Mouse (Mus musculus) colon, adult 2 months (tissue): Measurements from ENCODE around the gene Olfr659. TPM values are rescaled to one million over a fixed set of nuclear protein-coding genes. Genes with fewer than 3 reads are reported as not detected.

Source experiments
- polyA plus RNA-seq: library from polyadenylated mRNA; depleted of rRNA; stranded (reverse); fragments of >200 nt; gene quantifications from 2 replicates; pipeline ENCODE4 v1.2.3, GENCODE M21; 2012; rRNA removed

Olfr659 gene
- polyA plus RNA-seq, result not detected in 2 replicates

GRCm38 (mm10) chr7:104666453-104666852 is at the start of gene Olfr659:
Gene Olfr659 (plus strand): TSS chr7:104666753.

GRCm38 (mm10) chr7:104624494-104624893 is 42.1 kb upstream of the Olfr659 start, which contains the start of gene Olfr657:
Gene Olfr657 (plus strand): TSS chr7:104624794.

GRCm38 (mm10) chr7:104646841-104647482 is 19.6 kb upstream of the Olfr659 start, which contains the start of gene Olfr658:
Gene Olfr658 (minus strand): TSS chr7:104647305.

GRCm38 (mm10) chr7:104686201-104686600 is 19.6 kb downstream of the Olfr659 start, which contains the start of gene Olfr661:
Gene Olfr661 (plus strand): TSS chr7:104686501.

Other genes starting within 250 kb of the Olfr659 start
- 0.77 and 0.94 TPM in 2 replicates for gene Trim30a, start 201.6 kb upstream of the Olfr659 start, polyA plus RNA-seq
- gene Trim30d, start 158.9 kb upstream of the Olfr659 start, polyA plus RNA-seq, result 1.6 and 2.0 TPM in 2 replicates
- not detected in 2 replicates for gene Olfr651, start 116.6 kb upstream of the Olfr659 start, polyA plus RNA-seq
- not detected in 2 replicates for gene Olfr652, start 105.9 kb upstream of the Olfr659 start, polyA plus RNA-seq
- gene Olfr653, start 89.4 kb upstream of the Olfr659 start, polyA plus RNA-seq, result not detected in 2 replicates
- not detected in 2 replicates for gene Olfr654, start 79.7 kb upstream of the Olfr659 start, polyA plus RNA-seq
- gene Olfr655, start 65.0 kb upstream of the Olfr659 start, polyA plus RNA-seq, result 0.17 TPM in 1 of 2 replicates, not detected in the other
- not detected in 2 replicates for gene Olfr656, start 52.8 kb upstream of the Olfr659 start, polyA plus RNA-seq
- not detected in 2 replicates for gene Olfr657, start 42.0 kb upstream of the Olfr659 start, polyA plus RNA-seq
- gene Olfr658, start 19.4 kb upstream of the Olfr659 start, polyA plus RNA-seq, result 0.07 and 0.08 TPM in 2 replicates
- gene Olfr661, start 19.7 kb downstream of the Olfr659 start, polyA plus RNA-seq, result not detected in 2 replicates
- not detected in 2 replicates for gene Usp17le, start 110.7 kb downstream of the Olfr659 start, polyA plus RNA-seq
- gene Usp17lb, start 175.8 kb downstream of the Olfr659 start, polyA plus RNA-seq, result not detected in 2 replicates
- gene Usp17la, start 190.3 kb downstream of the Olfr659 start, polyA plus RNA-seq, result not detected in 2 replicates
- gene Olfr665, start 211.3 kb downstream of the Olfr659 start, polyA plus RNA-seq, result not detected in 2 replicates
- gene Olfr666, start 229.2 kb downstream of the Olfr659 start, polyA plus RNA-seq, result not detected in 2 replicates